Mouse (Mus musculus): Measurements from ENCODE around the gene 4930426L09Rik.

Gene 4930426L09Rik

GRCm38 (mm10) chr2:18967451-18968063 is 30.6 kb upstream of the 4930426L09Rik start:
- in situ Hi-C loops (cut with MboI, MseI) = loop anchor here (5.0 to 25.0 kb wide), 3 partner anchors 50 to 905 kb away; partner anchors contain the start of gene Mllt10 (in 1 of the 2)

- in situ Hi-C loops (cut with MboI, MseI) = loop anchor here (5.0 to 25.0 kb wide), 3 partner anchors 52 to 907 kb away; partner anchors contain the start of gene Mllt10 (in 1 of the 2)
These were observed 29.0 kb upstream of the 4930426L09Rik start for GRCm38 (mm10) chr2:18969066-18969681.

GRCm38 (mm10) chr2:18970461-18970860 is 27.7 kb upstream of the 4930426L09Rik start:
- in situ Hi-C loops (cut with MboI, MseI) = loop anchor here in 1 of 2 experiments (25.0 kb wide), 2 partner anchors 667 to 908 kb away; partner anchors contain the start of gene Mllt10

GRCm38 (mm10) chr2:18971564-18971963 is 26.6 kb upstream of the 4930426L09Rik start:
- in situ Hi-C loops (cut with MboI, MseI) = loop anchor here in 1 of 2 experiments (25.0 kb wide), 2 partner anchors 666 to 909 kb away; partner anchors contain the start of gene Mllt10

- in situ Hi-C loops (cut with MboI, MseI) = loop anchor here in 1 of 2 experiments (25.0 kb wide), 2 partner anchors 662 to 913 kb away; partner anchors contain the start of gene Mllt10
These were observed 23.1 kb upstream of the 4930426L09Rik start for GRCm38 (mm10) chr2:18974882-18975645.

GRCm38 (mm10) chr2:18976175-18976574 is 22.0 kb upstream of the 4930426L09Rik start:
- in situ Hi-C loops (cut with MboI, MseI) = no loop called here

- in situ Hi-C loops (cut with MboI, MseI) = no loop called here
These were observed 20.8 kb upstream of the 4930426L09Rik start for GRCm38 (mm10) chr2:18977201-18977805.

- in situ Hi-C loops (cut with MboI, MseI) = no loop called here
These were observed 19.1 kb upstream of the 4930426L09Rik start for GRCm38 (mm10) chr2:18979046-18979445.

- in situ Hi-C loops (cut with MboI, MseI) = no loop called here
These were observed 18.5 kb upstream of the 4930426L09Rik start for GRCm38 (mm10) chr2:18979675-18980074.

GRCm38 (mm10) chr2:18982581-18982980 is 15.6 kb upstream of the 4930426L09Rik start:
- in situ Hi-C loops (cut with MboI, MseI) = no loop called here

- in situ Hi-C loops (cut with MboI, MseI) = no loop called here
These were observed 14.6 kb upstream of the 4930426L09Rik start for GRCm38 (mm10) chr2:18983546-18983945.

GRCm38 (mm10) chr2:18984095-18984847 is 13.9 kb upstream of the 4930426L09Rik start:
- in situ Hi-C loops (cut with MboI, MseI) = no loop called here

- in situ Hi-C loops (cut with MboI, MseI) = no loop called here
These were observed 12.6 kb upstream of the 4930426L09Rik start for GRCm38 (mm10) chr2:18985506-18985905.

- in situ Hi-C loops (cut with MboI, MseI) = no loop called here
These were observed 9.3 kb upstream of the 4930426L09Rik start for GRCm38 (mm10) chr2:18988885-18989284.

- in situ Hi-C loops (cut with MboI, MseI) = no loop called here
These were observed 5.3 kb upstream of the 4930426L09Rik start for GRCm38 (mm10) chr2:18992512-18993510.

- in situ Hi-C loops (cut with MboI, MseI) = loop anchor here in 1 of 2 experiments (5.0 kb wide), 1 partner anchor 94 kb away; no protein-coding TSS in a partner anchor
These were observed 1.5 kb upstream of the 4930426L09Rik start for GRCm38 (mm10) chr2:18996451-18997211.

- in situ Hi-C loops (cut with MboI, MseI) = loop anchor here in 1 of 2 experiments (5.0 kb wide), 1 partner anchor 95 kb away; no protein-coding TSS in a partner anchor
These were observed 664 bp upstream of the 4930426L09Rik start for GRCm38 (mm10) chr2:18997387-18997971.

GRCm38 (mm10) chr2:18999395-18999794 is 1.3 kb downstream of the 4930426L09Rik start:
- in situ Hi-C loops (cut with MboI, MseI) = loop anchor here in 1 of 2 experiments (5.0 kb wide), 1 partner anchor 97 kb away; no protein-coding TSS in a partner anchor

Data from T-helper 17 cell (primary cell).